Mouse (Mus musculus) ES-Bruce4 (cell line): ENCODE data around the gene Nfkbib.

Experiments used
- CTCF ChIP-seq: IDR thresholded peaks from one replicate; pipeline ENCODE4 v1.8.1; 2011; ENCODE audit warnings: low read depth, low read length
- EP300 ChIP-seq: IDR thresholded peaks from 2 replicates; pipeline ENCODE4 v1.6.1; 2011; ENCODE audit warnings: low read depth, low read length; ENCODE audit not compliant: insufficient read depth

- TF ChIP-seq CTCF = no peak
- no peak for TF ChIP-seq EP300
These were observed 32.7 kb upstream of the Nfkbib start for GRCm38 (mm10) chr7:28799994-28800393.
